ENCODE assay signal across 11 mouse cellular contexts in genomic region chr10:118947724-118948123, GRCm38 (mm10).
DNase-seq lines count a peak whose midpoint lies in the region; ATAC-seq and TF ChIP-seq lines count a peak whose summit lies in the region.
"Had no signal": no experiment of that assay in that cellular context is flagged by ENCODE, and none has a peak within 500 bp of the region (broad histone marks: within the 10 kb centered on the region; RNA-seq: fewer than 3 reads in every experiment).

No protein-coding gene starts in this region.

- WGBS in intestine, embryonic 15.5 days = 71% methylated on average over 6 of the region's 6 CpGs
- WGBS in intestine, postnatal 0 days = 58% methylated on average over 6 of the region's 6 CpGs
- WGBS in kidney, embryonic 14.5 days = 41% methylated on average over 6 of the region's 6 CpGs
- 48% methylated on average over 6 of the region's 6 CpGs for WGBS in stomach, embryonic 14.5 days
- 93% methylated on average over 6 of the region's 6 CpGs for WGBS in hindbrain, embryonic 13.5 days
- 82% methylated on average over 6 of the region's 6 CpGs for WGBS in liver, embryonic 11.5 days

- no peaks in the 10 kb centered on the region for H3K27me3 ChIP-seq in intestine, embryonic 15.5 days (replicated peaks)
- no peaks in the 10 kb centered on the region for H3K27me3 ChIP-seq in intestine, postnatal 0 days (replicated peaks; ENCODE audit: control insufficient read depth, insufficient read depth, low read length)
- H3K27me3 ChIP-seq in kidney, embryonic 14.5 days (ENCODE audit: control insufficient read depth, insufficient read depth, low read length) = no peaks in the 10 kb centered on the region
- no peaks in the 10 kb centered on the region for H3K27me3 ChIP-seq in stomach, embryonic 14.5 days (ENCODE audit: control insufficient read depth, insufficient read depth, low read length)
- no peaks in the 10 kb centered on the region for H3K27me3 ChIP-seq in hindbrain, embryonic 13.5 days
- no peaks in the 10 kb centered on the region for H3K27me3 ChIP-seq in liver, embryonic 11.5 days (replicated peaks; ENCODE audit: control insufficient read depth, insufficient read depth, low read length)
- H3K27me3 ChIP-seq: CH12.LX had no signal

- no peak overlapping the region for H3K9ac ChIP-seq in intestine, embryonic 15.5 days
- H3K9ac ChIP-seq in intestine, postnatal 0 days (ENCODE audit: low read depth, low read length) = no peak overlapping the region
- no peak overlapping the region for H3K9ac ChIP-seq in kidney, embryonic 14.5 days (ENCODE audit: low read depth, low read length)
- H3K9ac ChIP-seq in stomach, embryonic 14.5 days (replicated peaks; ENCODE audit: low read depth, low read length) = no peak overlapping the region
- H3K9ac ChIP-seq in hindbrain, embryonic 13.5 days = no peak overlapping the region
- no peak overlapping the region for H3K9ac ChIP-seq in liver, embryonic 11.5 days (ENCODE audit: low read depth, low read length)
- H3K9ac ChIP-seq: liver, postnatal 0 days had no signal

- no peak for TF ChIP-seq CTCF in intestine, postnatal 0 days (IDR thresholded peaks at IDR 0.05; ENCODE audit: low read depth)

- no peak overlapping the region for H3K27ac ChIP-seq in intestine, embryonic 15.5 days
- H3K27ac ChIP-seq in intestine, postnatal 0 days (ENCODE audit: low read depth, low read length) = no peak overlapping the region
- H3K27ac ChIP-seq in kidney, embryonic 14.5 days (ENCODE audit: low read depth, low read length) = no peak overlapping the region
- no peak overlapping the region for H3K27ac ChIP-seq in stomach, embryonic 14.5 days (ENCODE audit: low read length)
- H3K27ac ChIP-seq in hindbrain, embryonic 13.5 days = no peak overlapping the region
- no peak overlapping the region for H3K27ac ChIP-seq in liver, embryonic 11.5 days (ENCODE audit: low read depth, low read length)

- no peaks in the 10 kb centered on the region for H3K36me3 ChIP-seq in intestine, embryonic 15.5 days
- H3K36me3 ChIP-seq in intestine, postnatal 0 days (ENCODE audit: control insufficient read depth, insufficient read depth) = no peaks in the 10 kb centered on the region
- H3K36me3 ChIP-seq in kidney, embryonic 14.5 days (ENCODE audit: control insufficient read depth, insufficient read depth, low read length) = no peaks in the 10 kb centered on the region
- no peaks in the 10 kb centered on the region for H3K36me3 ChIP-seq in stomach, embryonic 14.5 days (ENCODE audit: control insufficient read depth, insufficient read depth, low read length)
- no peaks in the 10 kb centered on the region for H3K36me3 ChIP-seq in hindbrain, embryonic 13.5 days
- no peaks in the 10 kb centered on the region for H3K36me3 ChIP-seq in liver, embryonic 11.5 days (ENCODE audit: control insufficient read depth, insufficient read depth, low read length)

- no peaks in the 10 kb centered on the region for H3K4me1 ChIP-seq in intestine, embryonic 15.5 days (replicated peaks)
- 0 out of 2 replicates have a peak, but pooled peaks cover 3% of the 10 kb centered on the region for H3K4me1 ChIP-seq in intestine, postnatal 0 days (replicated peaks; ENCODE audit: control insufficient read depth, insufficient read depth, low read length)
- 0 out of 2 replicates have a peak, but pooled peaks cover 7% of the 10 kb centered on the region for H3K4me1 ChIP-seq in kidney, embryonic 14.5 days (ENCODE audit: control insufficient read depth, insufficient read depth, low read length)
- no peaks in the 10 kb centered on the region for H3K4me1 ChIP-seq in stomach, embryonic 14.5 days (ENCODE audit: control insufficient read depth, insufficient read depth, low read length)
- no peaks in the 10 kb centered on the region for H3K4me1 ChIP-seq in hindbrain, embryonic 13.5 days (replicated peaks)
- H3K4me1 ChIP-seq in liver, embryonic 11.5 days (replicated peaks; ENCODE audit: control insufficient read depth, insufficient read depth, low read length) = no peaks in the 10 kb centered on the region

- no peak overlapping the region for H3K4me3 ChIP-seq in intestine, embryonic 15.5 days (replicated peaks)
- H3K4me3 ChIP-seq in intestine, postnatal 0 days (ENCODE audit: low read depth, low read length) = no peak overlapping the region
- H3K4me3 ChIP-seq in kidney, embryonic 14.5 days (ENCODE audit: low read length) = no peak overlapping the region
- no peak overlapping the region for H3K4me3 ChIP-seq in stomach, embryonic 14.5 days (ENCODE audit: low read depth, low read length)
- no peak overlapping the region for H3K4me3 ChIP-seq in hindbrain, embryonic 13.5 days
- H3K4me3 ChIP-seq in liver, embryonic 11.5 days (ENCODE audit: low read depth, low read length) = no peak overlapping the region

- intact Hi-C loops in gastrocnemius, postnatal 14 days (cut with DNase I; ENCODE audit: low total_unique reads) = no loop called here

- DNase-seq in gastrocnemius, postnatal 14 days = peak; percentile 27
- DNase-seq in spleen, postnatal 10 days (ENCODE audit: low spot score in 2 of 2) = no peak
- no peak for DNase-seq in liver, embryonic 11.5 days (ENCODE audit: low spot score)
- DNase-seq: cerebellum, adult 8-10 months; liver, postnatal 0 days had no signal

- peak; percentile 56; the same call in 1 of the 2 replicates for ATAC-seq in intestine, embryonic 15.5 days
- no peak; the same call in 1 of the 2 replicates for ATAC-seq in intestine, postnatal 0 days
- ATAC-seq in kidney, embryonic 14.5 days (ENCODE audit: low FRiP score, low TSS enrichment) = peak; percentile 86
- peak; percentile 42; the same call in 1 of the 2 replicates for ATAC-seq in stomach, embryonic 14.5 days (ENCODE audit: insufficient number of reproducible peaks, insufficient read depth, low FRiP score, low read depth)
- no peak for ATAC-seq in hindbrain, embryonic 13.5 days (ENCODE audit: low FRiP score)
- no peak for ATAC-seq in liver, embryonic 11.5 days (replicated peaks; ENCODE audit: low FRiP score)
- ATAC-seq: liver, postnatal 0 days had no signal

- no peaks in the 10 kb centered on the region for H3K9me3 ChIP-seq in intestine, embryonic 15.5 days
- no peaks in the 10 kb centered on the region for H3K9me3 ChIP-seq in intestine, postnatal 0 days (ENCODE audit: control insufficient read depth)
- H3K9me3 ChIP-seq in kidney, embryonic 14.5 days (ENCODE audit: control insufficient read depth, low read length) = no peaks in the 10 kb centered on the region
- no peaks in the 10 kb centered on the region for H3K9me3 ChIP-seq in stomach, embryonic 14.5 days (ENCODE audit: control insufficient read depth, low read depth, low read length)
- no peaks in the 10 kb centered on the region for H3K9me3 ChIP-seq in hindbrain, embryonic 13.5 days
- no peaks in the 10 kb centered on the region for H3K9me3 ChIP-seq in liver, embryonic 11.5 days (ENCODE audit: control insufficient read depth, low read length)

- H3K4me2 ChIP-seq in intestine, embryonic 15.5 days (replicated peaks) = no peak overlapping the region
- H3K4me2 ChIP-seq in intestine, postnatal 0 days (replicated peaks; ENCODE audit: low read depth) = no peak overlapping the region
- H3K4me2 ChIP-seq in kidney, embryonic 14.5 days (replicated peaks; ENCODE audit: low read depth, low read length) = no peak overlapping the region
- H3K4me2 ChIP-seq in stomach, embryonic 14.5 days (replicated peaks; ENCODE audit: low read depth, low read length) = no peak overlapping the region
- H3K4me2 ChIP-seq in hindbrain, embryonic 13.5 days = no peak overlapping the region
- no peak overlapping the region for H3K4me2 ChIP-seq in liver, embryonic 11.5 days

Comparison
In these comparisons a context has a peak if more than half of its experiments do, and no peak if none do; other contexts are left out.
1. ATAC-seq: peak in intestine, embryonic 15.5 days (single experiment), kidney, embryonic 14.5 days (single experiment) and stomach, embryonic 14.5 days (single experiment); none in intestine, postnatal 0 days (single experiment), hindbrain, embryonic 13.5 days (single experiment) and liver, embryonic 11.5 days (single experiment).